Mouse (Mus musculus) stomach, postnatal 0 days (tissue): ENCODE data around the gene Olfr374. TPM values are rescaled to one million over a fixed set of nuclear protein-coding genes. Genes with fewer than 3 reads are reported as not detected.

Experiments
- ATAC-seq: fragments of 200-750 bp; cut with Nextera tagmentation; 2 replicates; pipeline ENCODE4 v1.8.0; 2017; ENCODE audit not compliant: low FRiP score, low TSS enrichment
- DNase-seq: peaks from one replicate; pipeline ENCODE4 v3.0.0-alpha.2; 2016; ENCODE audit warnings: low spot score
- H3K27ac ChIP-seq: fragments of 300-500 bp; sonication (generic); replicated peaks from 2 replicates; pipeline ENCODE4 v1.5.1; 2014; ENCODE audit warnings: mild to moderate bottlenecking, control low read depth
- H3K27me3 ChIP-seq: fragments of 300-500 bp; sonication (generic); 2 replicates; pipeline ENCODE4 v1.6.1; 2014; ENCODE audit warnings: low read length; ENCODE audit not compliant: control insufficient read depth, insufficient read depth
- H3K36me3 ChIP-seq: fragments of 300-500 bp; sonication (generic); 2 replicates; pipeline ENCODE4 v1.6.1; 2014; ENCODE audit warnings: low read length, mixed read lengths; ENCODE audit not compliant: control insufficient read depth, insufficient read depth
- H3K4me1 ChIP-seq: fragments of 300-500 bp; sonication (generic); replicated peaks from 2 replicates; pipeline ENCODE4 v1.6.1; 2014; ENCODE audit warnings: antibody characterized with exemption; ENCODE audit not compliant: control insufficient read depth, insufficient read depth
- H3K4me2 ChIP-seq: fragments of 300-500 bp; sonication (generic); replicated peaks from 2 replicates; pipeline ENCODE4 v1.6.1; 2014; ENCODE audit warnings: low read depth, mild to moderate bottlenecking, control low read depth, moderate library complexity
- H3K4me3 ChIP-seq: fragments of 300-500 bp; sonication (generic); 2 replicates; pipeline ENCODE4 v1.5.1; 2014; ENCODE audit warnings: low read depth, low read length, control low read depth
- H3K9ac ChIP-seq: fragments of 300-500 bp; sonication (generic); 2 replicates; pipeline ENCODE4 v1.6.1; 2014; ENCODE audit warnings: mild to moderate bottlenecking, low read length, control low read depth, mixed read lengths
- H3K9me3 ChIP-seq: fragments of 300-500 bp; sonication (generic); 2 replicates; pipeline ENCODE4 v1.6.1; 2016; ENCODE audit warnings: low read length; ENCODE audit not compliant: control insufficient read depth
- CTCF ChIP-seq: IDR thresholded peaks from 2 replicates; pipeline ENCODE4 v1.5.1; 2016; ENCODE audit warnings: antibody characterized with exemption, low read depth, mild to moderate bottlenecking, moderate library complexity
- EP300 ChIP-seq: optimal IDR thresholded peaks from 2 replicates; pipeline ENCODE3; 2016; ENCODE audit warnings: antibody characterized with exemption
- whole genome bisulfite sequencing: fragments of 180-500 bp; shearing (Covaris S2); extraction: QIAGEN DNeasy Blood & Tissue Kit; methylation state at CpG from one replicate; pipeline ENCODE4 v1.1.7; 2014; 5-methylcytosine and 5-hydroxymethylcytosine counted together
- polyA plus RNA-seq: library from polyadenylated mRNA; unstranded; fragments of >200 nt; fragmentation: Nextera tagmentation; extraction: Ambion mirVana; gene quantifications from 2 replicates; pipeline ENCODE4 v1.2.1, GENCODE M21; 2015

Gene Olfr374
- polyA plus RNA-seq, 1 experiment from 2014 or later, result not detected

DNA sequence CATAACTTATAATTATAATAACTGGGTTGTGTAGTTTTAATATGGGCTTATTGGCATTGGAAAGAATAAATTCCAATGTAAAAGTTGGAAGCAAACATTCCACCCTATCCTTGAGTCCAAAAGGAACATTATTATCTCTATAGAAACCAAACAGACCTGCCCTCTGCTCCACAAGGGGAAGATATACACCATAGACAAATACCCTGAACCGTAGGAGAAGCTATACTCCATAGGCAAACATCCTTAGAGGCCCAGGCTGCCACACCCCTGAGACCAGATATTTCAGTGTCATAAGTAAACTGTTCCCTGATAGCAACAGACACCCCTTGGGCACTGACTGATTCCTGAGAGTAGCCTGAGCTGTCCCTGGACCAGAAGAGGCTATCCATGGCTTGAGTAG is 21.0 kb downstream of the Olfr374 start:
- Histone ChIP-seq H3K27ac (no peak overlapping the region), H3K9me3 (no peaks in the 10 kb centered on the region), H3K9ac (no peak overlapping the region), H3K4me3 (no peak overlapping the region), H3K36me3 (no peaks in the 10 kb centered on the region), H3K4me1 (no peaks in the 10 kb centered on the region), H3K4me2 (no peak overlapping the region), H3K27me3 (no peaks in the 10 kb centered on the region)
- ATAC-seq (peak; percentile 76), DNase-seq (no peak)
- WGBS, result 39% methylated on average over 1 of the region's 1 CpGs
- TF ChIP-seq CTCF, result no peak
- no peak for TF ChIP-seq EP300

DNA sequence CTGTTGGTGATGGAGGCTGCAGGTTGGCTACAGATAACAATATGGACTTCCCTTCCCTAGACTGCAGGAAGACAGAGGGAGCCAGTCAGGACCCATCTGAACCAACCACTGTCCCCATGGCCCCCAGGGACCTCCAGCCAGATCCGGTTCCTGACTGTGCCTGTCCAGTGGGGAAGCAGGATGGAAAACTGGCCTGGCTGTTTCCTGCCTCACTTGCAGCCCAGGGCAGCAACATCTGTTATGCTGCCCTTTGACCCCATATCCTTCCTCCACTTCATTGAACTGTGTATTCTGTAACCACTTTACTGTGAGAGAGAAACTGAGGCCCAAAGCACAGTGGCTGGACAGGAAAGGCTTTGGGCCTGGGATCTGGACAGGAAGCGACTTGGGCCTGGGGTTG is 24.4 kb downstream of the Olfr374 start:
- Histone ChIP-seq H3K27me3 (no peaks in the 10 kb centered on the region), H3K9ac (no peak overlapping the region), H3K4me3 (no peak overlapping the region), H3K27ac (no peak overlapping the region; the same call in 1 of the 2 replicates), H3K4me2 (no peak overlapping the region), H3K36me3 (no peaks in the 10 kb centered on the region), H3K9me3 (no peaks in the 10 kb centered on the region), H3K4me1 (no peaks in the 10 kb centered on the region)
- DNase-seq, result no peak
- no peak for ATAC-seq
- TF ChIP-seq EP300 (no peak), CTCF (peak; percentile 6; the same call in 1 of the 2 replicates)
- WGBS, result 66% methylated on average over 2 of the region's 2 CpGs

DNA sequence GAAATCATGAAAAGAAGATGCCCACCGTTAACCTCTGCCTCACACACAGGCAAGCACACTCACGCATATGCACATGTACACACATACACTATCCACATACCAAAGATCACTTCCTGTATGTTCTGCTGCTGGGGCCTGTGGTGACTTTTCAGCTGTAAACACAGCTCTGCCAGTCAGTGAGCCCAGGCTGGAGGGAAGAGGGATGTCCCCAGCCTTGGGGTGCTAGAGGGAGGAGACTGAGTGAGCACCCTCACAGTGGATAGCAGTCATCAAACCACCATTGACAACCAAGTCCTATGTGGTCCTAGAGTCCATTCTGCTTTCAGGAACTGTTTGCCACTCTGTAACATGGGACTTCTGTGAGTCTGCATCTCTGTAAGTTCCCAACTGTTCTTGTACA is 25.1 kb downstream of the Olfr374 start:
- TF ChIP-seq CTCF (no peak), EP300 (no peak)
- Histone ChIP-seq H3K9ac (no peak overlapping the region; the same call in 1 of the 2 replicates), H3K27me3 (no peaks in the 10 kb centered on the region), H3K4me3 (no peak overlapping the region), H3K9me3 (no peaks in the 10 kb centered on the region), H3K4me2 (no peak overlapping the region), H3K4me1 (no peaks in the 10 kb centered on the region), H3K27ac (no peak overlapping the region), H3K36me3 (no peaks in the 10 kb centered on the region)
- DNase-seq, result no peak
- WGBS, result 80% methylated on average over 2 of the region's 2 CpGs
- no peak for ATAC-seq

DNA sequence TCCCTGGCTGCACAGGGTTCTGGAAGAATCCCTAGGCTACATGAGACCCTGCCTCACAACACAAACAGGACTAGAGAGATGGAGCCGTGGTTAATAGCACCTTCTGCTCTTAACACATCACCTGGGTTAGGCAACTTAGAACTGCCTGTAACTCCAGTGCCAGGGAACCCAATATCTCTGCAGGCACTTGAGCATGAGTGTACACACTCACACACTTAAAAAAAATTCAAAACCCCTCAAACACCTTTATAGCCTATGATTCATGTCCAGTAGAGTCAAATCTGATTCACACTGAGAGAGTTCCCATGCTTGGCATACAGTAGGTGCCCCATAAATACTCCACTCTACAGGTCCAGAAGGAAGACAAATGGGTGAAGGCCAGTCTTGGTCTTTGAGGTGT is 25.6 kb downstream of the Olfr374 start:
- 77% methylated on average over 1 of the region's 1 CpGs for WGBS
- Histone ChIP-seq H3K9me3 (no peaks in the 10 kb centered on the region), H3K27me3 (no peaks in the 10 kb centered on the region), H3K9ac (no peak overlapping the region; the same call in 1 of the 2 replicates), H3K4me3 (no peak overlapping the region), H3K4me1 (no peaks in the 10 kb centered on the region), H3K36me3 (no peaks in the 10 kb centered on the region), H3K4me2 (no peak overlapping the region), H3K27ac (no peak overlapping the region)
- no peak for DNase-seq
- TF ChIP-seq EP300 (no peak), CTCF (no peak)
- no peak for ATAC-seq

DNA sequence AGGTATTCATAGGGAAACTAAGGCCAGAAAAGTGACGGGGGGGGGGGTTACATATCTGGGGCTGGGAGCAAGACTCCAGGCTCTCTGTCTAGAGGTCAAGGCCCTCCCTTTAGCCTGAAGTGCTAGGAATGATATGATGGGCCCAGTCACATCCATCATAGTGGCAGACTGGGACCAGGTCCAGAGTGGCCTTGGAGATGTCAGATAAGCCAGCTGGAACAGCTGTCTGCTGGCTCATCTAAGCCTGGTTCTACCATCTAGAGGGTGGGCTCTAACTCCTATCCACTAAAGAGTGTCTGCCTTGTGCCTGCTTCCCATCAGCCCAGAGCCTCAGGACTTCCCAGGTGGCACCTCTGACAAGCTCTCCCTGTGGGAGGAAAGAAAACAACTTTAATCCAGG is 26.1 kb downstream of the Olfr374 start:
- Histone ChIP-seq H3K9me3 (no peaks in the 10 kb centered on the region), H3K4me1 (no peaks in the 10 kb centered on the region), H3K4me3 (no peak overlapping the region), H3K9ac (no peak overlapping the region), H3K36me3 (no peaks in the 10 kb centered on the region), H3K4me2 (no peak overlapping the region), H3K27me3 (no peaks in the 10 kb centered on the region), H3K27ac (no peak overlapping the region)
- no peak for ATAC-seq
- TF ChIP-seq EP300 (no peak), CTCF (no peak)
- no peak for DNase-seq
- WGBS, result 58% methylated on average over 1 of the region's 1 CpGs

DNA sequence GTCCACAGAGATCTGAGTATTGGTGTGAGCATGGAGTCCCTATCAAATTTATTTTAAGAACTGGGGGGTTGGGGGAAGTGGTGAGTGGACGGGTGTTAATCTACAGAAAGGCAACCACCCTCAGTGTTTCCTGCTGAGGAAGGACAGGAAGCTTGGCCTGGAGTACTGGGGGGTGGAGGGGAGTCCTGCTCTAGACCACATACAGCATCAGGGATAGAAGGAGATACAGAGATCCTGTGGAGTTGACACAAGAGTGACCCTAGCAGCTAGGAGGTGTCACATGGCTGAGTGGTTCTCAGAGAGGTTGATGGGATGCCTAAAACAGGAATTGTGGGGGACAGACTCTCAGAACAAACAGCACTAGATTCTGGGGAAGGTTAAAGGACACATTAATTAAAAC is 26.7 kb downstream of the Olfr374 start:
- TF ChIP-seq CTCF, result no peak
- no peak for TF ChIP-seq EP300
- H3K4me1 ChIP-seq, result no peaks in the 10 kb centered on the region
- no peaks in the 10 kb centered on the region for H3K9me3 ChIP-seq
- ATAC-seq (no peak), DNase-seq (no peak)
- no peak overlapping the region for H3K4me2 ChIP-seq
- H3K27ac ChIP-seq, result no peak overlapping the region
- H3K9ac ChIP-seq, result no peak overlapping the region
- H3K36me3 ChIP-seq, result peaks cover 2% of the 10 kb centered on the region
- H3K4me3 ChIP-seq, result no peak overlapping the region
- WGBS, result 56% methylated on average over 1 of the region's 1 CpGs
- no peaks in the 10 kb centered on the region for H3K27me3 ChIP-seq
